Mouse (Mus musculus) ES-E14 (cell line): ENCODE measurements around the gene Hdac7.

Experiments
- HCFC1 ChIP-seq: IDR thresholded peaks from 2 replicates; pipeline ENCODE4 v1.6.1; 2012; ENCODE audit warnings: low read length, inconsistent platforms, borderline replicate concordance; ENCODE audit not compliant: insufficient read depth
- MAFK ChIP-seq: IDR thresholded peaks from 2 replicates; pipeline ENCODE4 v1.6.1; 2014; ENCODE audit warnings: mild to moderate bottlenecking, low read depth, low read length, inconsistent platforms; ENCODE audit not compliant: insufficient read depth

DNA sequence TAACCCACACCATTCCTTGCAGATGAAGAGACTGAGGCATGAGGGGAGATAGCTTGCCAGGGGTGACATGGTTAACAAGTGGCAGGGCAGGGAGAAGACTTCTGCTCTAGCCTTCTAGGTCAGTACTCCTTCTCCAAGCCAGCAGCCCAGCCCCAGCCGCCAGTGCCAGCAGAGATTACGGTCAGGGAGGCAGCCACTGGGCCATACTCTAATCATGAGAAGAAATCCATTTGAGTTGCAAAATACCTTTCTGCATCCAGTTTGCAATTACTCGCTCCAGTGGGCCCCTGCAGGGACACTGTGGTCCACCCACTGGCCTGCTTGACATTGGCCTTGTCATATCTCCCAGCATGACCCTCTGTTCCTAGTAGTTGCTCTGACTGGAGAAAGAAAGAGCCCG, 5.9 kb downstream of the Hdac7 start:
- TF ChIP-seq HCFC1 = no peak
- no peak for TF ChIP-seq MAFK
